Mouse (Mus musculus) kidney, adult 8-10 months (tissue): ENCODE results near the gene Tsc22d4.
"Not testable (repeated sequence)": the region's sequence is repeated elsewhere in the genome, so short reads cannot be mapped to it uniquely, and the experiment has no call there.

Experiments
- DNase-seq, 2 experiments: peaks; one replicate each; pipeline ENCODE4 v3.0.0; 2022

Tsc22d4 gene

DNA sequence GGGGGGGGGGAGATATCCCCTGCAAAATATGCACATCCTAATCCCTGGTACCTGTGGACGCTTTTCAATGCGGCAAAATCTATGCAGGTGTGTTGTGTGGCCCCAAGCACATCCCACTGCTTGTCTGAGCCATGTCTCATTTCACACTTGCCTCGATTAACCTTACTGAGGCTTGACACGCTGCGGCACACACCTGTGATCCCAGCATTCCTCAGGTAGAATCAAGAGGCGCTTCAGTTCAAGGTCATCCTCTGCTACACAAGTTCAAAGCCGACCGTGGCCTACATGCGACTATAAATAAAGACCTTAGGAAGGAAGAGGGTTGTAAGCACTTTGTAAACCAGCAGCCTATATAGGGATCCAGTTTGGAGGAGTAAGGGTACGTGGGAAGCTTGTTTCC is 3.5 kb upstream of the Tsc22d4 start:
- DNase-seq = no peak

GRCm38 (mm10) chr5:137742836-137743235 is 2.7 kb upstream of the Tsc22d4 start:
- DNase-seq = no peak

DNA sequence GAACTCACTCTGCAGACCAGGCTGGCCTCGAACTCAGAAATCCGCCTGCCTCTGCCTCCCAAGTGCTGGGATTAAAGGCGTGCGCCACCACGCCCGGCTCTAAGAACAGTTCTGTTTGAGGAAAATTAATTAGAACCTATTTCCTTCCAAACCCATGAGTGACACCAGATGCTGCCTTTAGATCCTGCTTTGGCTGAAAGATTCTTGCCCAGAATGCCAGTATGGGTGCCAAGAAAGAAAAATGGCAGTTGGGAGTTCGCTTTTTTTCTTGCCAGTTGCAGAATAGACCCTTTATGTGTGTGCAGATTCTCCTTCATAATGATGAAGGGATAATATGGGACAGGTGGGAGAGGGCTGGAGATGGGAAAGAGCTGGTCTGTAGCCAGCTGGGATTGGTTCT is 1.3 kb upstream of the Tsc22d4 start:
- no peak for DNase-seq

DNA sequence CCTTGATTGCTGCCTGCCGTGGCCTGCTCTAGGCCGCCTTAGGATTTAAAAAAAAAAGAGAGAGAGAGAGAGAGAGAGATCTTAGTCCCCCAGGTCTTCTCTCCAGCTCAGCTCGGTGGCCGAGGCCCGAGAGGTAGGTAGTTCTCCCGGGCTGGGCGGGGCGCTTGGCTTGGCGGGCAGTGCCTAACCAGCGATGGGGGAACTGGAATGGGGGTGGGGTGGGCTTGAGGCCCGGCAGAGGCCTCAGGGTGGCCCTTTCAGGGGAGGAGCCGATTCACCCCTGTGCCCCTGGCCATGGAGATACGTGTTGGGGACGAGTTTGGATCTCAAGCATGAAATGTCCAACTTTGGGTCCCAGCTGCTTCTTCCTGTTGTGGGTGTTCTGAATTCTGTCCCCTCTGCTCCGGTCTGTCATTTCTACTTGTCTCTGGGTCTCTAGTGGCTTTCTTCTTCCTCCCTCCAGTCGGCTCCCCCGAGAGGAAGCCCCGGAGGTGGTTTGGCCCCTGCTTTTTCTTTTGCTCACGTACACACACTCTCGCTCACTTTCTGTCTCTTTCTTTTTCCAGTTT is 836 bp downstream of the Tsc22d4 start:
- DNase-seq = peak; percentile 57 to 65

DNA sequence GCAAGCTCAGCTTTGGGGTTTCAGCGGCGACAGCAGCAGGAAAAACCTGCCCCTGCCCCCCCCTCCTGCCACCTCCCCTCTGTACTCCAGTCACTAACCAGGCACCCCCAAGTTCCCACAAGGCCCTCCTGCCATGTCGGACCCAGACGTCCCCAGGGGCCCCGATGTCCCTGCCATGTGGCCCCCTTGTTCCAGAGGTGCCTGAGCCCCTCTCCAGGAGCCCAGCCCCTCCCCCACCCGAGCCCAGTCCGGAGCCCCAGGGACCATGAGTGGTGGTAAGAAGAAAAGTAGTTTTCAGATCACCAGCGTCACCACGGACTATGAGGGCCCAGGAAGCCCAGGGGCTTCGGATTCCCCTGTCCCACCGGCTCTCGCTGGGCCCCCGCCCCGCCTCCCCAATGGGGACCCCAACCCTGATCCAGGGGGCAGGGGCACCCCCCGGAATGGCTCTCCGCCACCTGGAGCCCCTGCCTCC is 1.4 kb downstream of the Tsc22d4 start:
- DNase-seq = no peak

GRCm38 (mm10) chr5:137747326-137747961 is 1.9 kb downstream of the Tsc22d4 start:
- DNase-seq = peak in 1 of 2 experiments; percentile 38

- DNase-seq = peak in 1 of 2 experiments; percentile 33
These were observed 2.7 kb downstream of the Tsc22d4 start for GRCm38 (mm10) chr5:137748130-137748770.

DNA sequence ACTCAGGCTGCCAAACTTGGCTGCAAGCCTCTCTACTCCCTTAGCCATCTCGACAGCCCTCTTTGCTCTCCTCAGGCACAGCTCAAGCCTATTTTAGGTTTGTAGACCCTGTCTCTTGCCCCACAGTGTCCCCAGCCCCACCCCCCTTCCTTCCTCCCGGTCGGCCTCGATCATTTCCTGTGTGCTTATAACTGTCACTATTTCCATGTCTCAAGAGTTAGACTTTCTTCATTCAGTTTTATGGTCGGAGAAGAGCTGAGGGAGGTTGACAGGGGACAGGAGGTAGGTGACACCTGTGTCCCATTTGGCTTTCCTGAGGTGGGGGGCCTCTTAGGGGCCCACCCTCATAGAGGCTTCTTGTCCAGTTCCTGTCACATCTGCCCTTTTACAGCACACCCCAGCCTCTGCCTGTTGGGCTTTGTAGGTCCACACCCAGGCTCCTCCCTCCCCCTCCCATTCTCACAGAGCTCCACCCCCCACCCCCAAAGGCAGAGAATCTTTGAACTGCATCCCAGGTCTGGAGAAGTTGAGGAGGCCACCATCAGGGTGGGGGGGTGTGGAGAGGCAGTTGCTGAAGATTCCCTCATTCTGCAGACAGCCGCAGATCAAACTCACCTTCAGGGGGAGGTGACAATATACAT is 3.8 kb downstream of the Tsc22d4 start:
- DNase-seq = no peak

GRCm38 (mm10) chr5:137750212-137750611 is 4.7 kb downstream of the Tsc22d4 start:
- DNase-seq = not testable (repeated sequence)

DNA sequence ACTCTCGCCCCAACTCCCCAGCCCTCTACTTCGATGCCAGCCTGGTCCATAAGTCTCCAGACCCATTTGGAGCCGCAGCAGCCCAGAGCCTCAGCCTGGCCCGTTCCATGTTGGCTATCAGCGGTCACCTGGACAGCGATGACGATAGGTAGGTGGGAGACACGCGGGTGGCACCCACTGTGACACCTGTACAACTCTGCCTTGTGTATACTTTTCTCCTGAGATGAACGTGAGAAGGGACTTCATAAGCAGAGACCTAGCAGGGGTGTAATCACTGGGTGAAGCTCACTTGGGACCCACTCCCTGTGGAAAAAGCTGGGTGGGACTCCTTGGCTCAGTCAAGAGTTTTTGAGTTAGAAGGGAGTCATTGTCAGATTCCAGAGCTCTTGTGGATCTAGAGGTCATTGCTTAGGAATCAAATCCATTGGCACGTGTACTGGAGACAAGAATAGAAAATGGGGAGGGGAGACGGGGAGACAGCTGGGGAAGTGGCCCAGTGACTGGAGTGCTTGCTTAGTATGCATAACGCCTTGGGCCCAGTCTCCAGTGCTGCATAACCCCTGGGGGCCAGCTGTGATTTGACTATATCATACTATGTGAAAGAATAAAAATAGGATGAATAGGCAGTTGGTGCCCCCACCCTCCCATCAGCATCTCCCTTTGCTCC is 5.8 kb downstream of the Tsc22d4 start:
- no peak for DNase-seq

DNA sequence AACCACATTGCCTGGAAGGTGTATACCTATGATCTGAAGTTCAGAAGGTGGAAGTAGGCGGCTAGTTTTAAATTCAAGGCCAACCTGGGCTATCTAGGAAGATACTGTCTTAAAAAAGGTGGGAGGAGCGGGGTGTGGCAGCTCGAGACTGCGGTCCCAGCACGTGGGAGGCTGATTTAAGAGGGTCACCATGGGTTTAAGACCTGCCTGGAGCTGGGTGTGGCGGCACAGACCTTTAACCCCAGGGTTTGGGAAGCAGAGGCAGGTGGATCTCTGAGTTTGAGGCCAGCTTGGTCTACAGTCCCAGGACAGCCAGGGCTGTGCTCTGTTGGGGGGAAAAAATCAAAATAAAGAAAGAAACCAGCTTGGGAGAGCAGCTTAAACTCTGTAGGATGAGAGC is 6.5 kb downstream of the Tsc22d4 start:
- no peak for DNase-seq

GRCm38 (mm10) chr5:137753111-137753832 is 7.7 kb downstream of the Tsc22d4 start:
- DNase-seq = no peak

GRCm38 (mm10) chr5:137755425-137755824 is 9.9 kb downstream of the Tsc22d4 start:
- no peak for DNase-seq

DNA sequence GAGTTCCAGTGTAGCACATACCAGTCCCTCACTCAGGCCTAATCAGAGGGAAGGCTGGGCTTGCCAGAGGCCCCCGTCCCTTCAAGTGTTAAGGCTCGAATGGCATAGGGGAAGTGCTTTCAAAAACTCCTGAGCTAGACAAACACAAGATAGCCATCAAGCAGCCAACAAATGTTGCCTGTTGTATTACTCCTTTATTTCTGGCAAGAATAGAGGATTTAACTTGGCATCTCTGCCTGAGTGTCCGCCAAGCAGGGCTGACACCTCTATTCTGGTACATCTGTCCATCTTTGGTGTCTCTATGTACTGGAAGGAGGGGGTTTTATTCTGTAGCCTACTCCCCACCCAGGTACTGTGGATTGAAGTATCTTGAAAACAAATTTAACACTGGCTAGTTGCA is 10.6 kb downstream of the Tsc22d4 start:
- DNase-seq = no peak

- DNase-seq = peak; percentile 76 to 93
These were observed 11.5 kb downstream of the Tsc22d4 start for GRCm38 (mm10) chr5:137756882-137757661.

- DNase-seq = no peak
These were observed 12.4 kb downstream of the Tsc22d4 start for GRCm38 (mm10) chr5:137757887-137758286.

DNA sequence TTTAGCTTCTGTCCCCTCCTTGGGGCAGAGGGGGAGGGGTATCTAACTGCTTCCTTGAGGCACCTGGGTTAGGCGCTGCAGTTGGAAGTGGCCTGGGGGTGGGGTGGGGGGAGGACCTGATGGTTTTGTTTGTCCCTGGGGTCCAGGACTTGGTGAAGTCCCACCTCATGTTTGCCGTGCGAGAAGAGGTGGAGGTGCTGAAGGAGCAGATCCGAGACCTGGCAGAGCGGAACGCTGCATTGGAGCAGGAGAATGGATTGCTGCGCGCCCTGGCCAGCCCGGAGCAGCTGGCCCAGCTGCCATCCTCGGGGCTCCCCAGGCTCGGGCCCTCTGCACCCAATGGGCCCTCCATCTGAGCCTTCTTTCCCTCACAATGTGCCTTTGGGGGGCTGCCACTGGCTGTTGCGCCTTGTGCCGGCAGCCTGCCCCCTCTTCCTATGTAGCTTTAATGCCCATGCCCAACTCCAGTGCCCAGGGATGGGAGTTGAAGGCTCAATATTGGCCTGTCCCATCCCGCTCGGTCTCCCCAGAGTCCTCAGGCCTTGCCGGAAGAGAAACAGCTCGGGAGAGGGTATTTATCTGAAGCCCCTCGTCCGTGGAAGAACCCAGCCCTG is 13.5 kb downstream of the Tsc22d4 start:
- no peak for DNase-seq

DNA sequence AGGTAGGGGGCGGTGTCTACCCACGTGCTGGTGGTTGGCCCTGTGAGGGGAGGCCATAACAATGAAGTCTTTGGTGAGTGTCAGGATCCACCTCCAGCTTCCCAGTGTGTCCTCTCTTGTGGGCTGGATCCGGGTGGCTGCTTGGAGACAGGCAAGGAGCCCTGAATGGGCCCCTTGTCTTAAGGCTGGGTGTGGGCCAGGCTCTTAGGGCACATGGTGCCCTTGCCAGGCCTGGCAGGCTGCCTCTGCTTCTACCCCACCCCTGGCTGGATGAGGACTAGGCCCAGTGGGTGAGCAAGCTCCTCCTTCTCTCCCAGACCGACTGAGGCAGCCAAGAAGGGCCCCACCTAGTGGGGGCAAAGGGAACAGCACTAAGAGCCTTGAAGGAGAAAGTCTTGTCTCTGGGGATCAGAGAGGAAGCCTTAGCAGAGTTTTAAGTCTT is 14.5 kb downstream of the Tsc22d4 start:
- DNase-seq = peak; percentile 93

- no peak for DNase-seq
These were observed 19.2 kb downstream of the Tsc22d4 start for GRCm38 (mm10) chr5:137764609-137765340.

- DNase-seq = no peak
These were observed 20.7 kb downstream of the Tsc22d4 start for GRCm38 (mm10) chr5:137766270-137766669.
